Mouse (Mus musculus) liver, embryonic 14.5 days (tissue): ENCODE measurements around the gene Slamf1. TPM values are rescaled to one million over a fixed set of nuclear protein-coding genes. Genes with fewer than 3 reads are reported as not detected.
A peak's percentile ranks its signal among the peaks of the same experiment; 100 is the strongest.

ENCODE experiments used
- ATAC-seq: fragments of 200-750 bp; cut with Nextera tagmentation; 2 replicates; pipeline ENCODE4 v1.8.0; 2017; ENCODE audit warnings: moderate number of reproducible peaks, mild to moderate bottlenecking, moderate library complexity; ENCODE audit not compliant: insufficient read depth
- DNase-seq, 3 experiments: peaks; one replicate each; pipeline ENCODE4 v3.0.0-alpha.2; 2012 to 2013; ENCODE audit warnings: low read depth in 3 of 3, low spot score in 3 of 3
- H3K27ac ChIP-seq: fragments of 300-500 bp; sonication (generic); 2 replicates; pipeline ENCODE4 v1.5.1; 2014; ENCODE audit warnings: moderate library complexity, mild to moderate bottlenecking, control low read depth, inconsistent platforms
- H3K27me3 ChIP-seq: fragments of 300-500 bp; sonication (generic); 2 replicates; pipeline ENCODE4 v1.6.1; 2014; ENCODE audit warnings: mild to moderate bottlenecking, low read length, moderate library complexity; ENCODE audit not compliant: control insufficient read depth, insufficient read depth
- H3K36me3 ChIP-seq: fragments of 300-500 bp; sonication (generic); replicated peaks from 2 replicates; pipeline ENCODE4 v1.6.1; 2014; ENCODE audit warnings: low read depth; ENCODE audit not compliant: control insufficient read depth, insufficient read depth
- H3K4me1 ChIP-seq, 2 experiments: fragments of 200-500 bp in 1 of 2; fragments of 300-500 bp in 1 of 2; sonication (generic) in 1 of 2; replicated peaks; 2 replicates each; pipeline ENCODE4 v1.6.1; 2012 to 2014; ENCODE audit warnings: antibody characterized with exemption in 1 of 2, inconsistent platforms in 1 of 2, low read length in 1 of 2; ENCODE audit not compliant: control insufficient read depth in 2 of 2, insufficient read depth in 2 of 2
- H3K4me2 ChIP-seq: fragments of 300-500 bp; sonication (generic); 2 replicates; pipeline ENCODE4 v1.6.1; 2014; ENCODE audit warnings: low read depth, mild to moderate bottlenecking, control low read depth, moderate library complexity
- H3K4me3 ChIP-seq, 2 experiments: fragments of 200-500 bp in 1 of 2; fragments of 300-500 bp in 1 of 2; sonication (generic) in 1 of 2; 2 replicates each; pipeline ENCODE4 v1.5.1; 2012 to 2014; ENCODE audit warnings: low read depth in 2 of 2, low read length in 2 of 2, mild to moderate bottlenecking in 2 of 2, control low read depth in 1 of 2, inconsistent platforms in 1 of 2, moderate library complexity in 1 of 2; ENCODE audit not compliant: insufficient read depth in 1 of 2
- H3K9ac ChIP-seq: fragments of 300-500 bp; sonication (generic); replicated peaks from 2 replicates; pipeline ENCODE4 v1.6.1; 2014; ENCODE audit warnings: mild to moderate bottlenecking, control low read depth, moderate library complexity
- H3K9me3 ChIP-seq: fragments of 300-500 bp; sonication (generic); 2 replicates; pipeline ENCODE4 v1.6.1; 2016; ENCODE audit warnings: low read length, mixed read lengths; ENCODE audit not compliant: control insufficient read depth
- CTCF ChIP-seq: IDR thresholded peaks from 2 replicates; pipeline ENCODE4 v1.5.1; 2016; ENCODE audit warnings: antibody characterized with exemption, low read depth, control low read depth
- EP300 ChIP-seq: IDR thresholded peaks from 2 replicates; pipeline ENCODE4 v1.6.1; 2016; ENCODE audit warnings: antibody characterized with exemption, low read depth
- WGBS: fragments of 180-500 bp; shearing (Covaris S2); extraction: QIAGEN DNeasy Blood & Tissue Kit; methylation state at CpG from one replicate; pipeline ENCODE4 v1.1.7; 2014; ENCODE audit not compliant: insufficient replicate concordance; 5-methylcytosine and 5-hydroxymethylcytosine counted together
- polyA plus RNA-seq, 2 experiments: library from polyadenylated mRNA; depleted of rRNA in 1 of 2; stranded (reverse) in 1 of 2; unstranded in 1 of 2; fragments of >200 nt; fragmentation: Nextera tagmentation in 1 of 2; extraction: Ambion mirVana in 1 of 2; gene quantifications; 2 replicates each; pipeline versions ENCODE4 v1.2.1 to v1.2.3; 2012 to 2014

The Slamf1 gene
- polyA plus RNA-seq, 2 experiments: 1.5 to 2.1 TPM

GRCm38 (mm10) chr1:171845035-171845754 is 78.3 kb downstream of the Slamf1 start:
- H3K4me1 ChIP-seq: peaks cover 0 to 7% of the 10 kb centered on the region in 2 experiments; a peak in 3 of 4 replicates
- peak; percentile 21; the same call in 1 of the 2 replicates for ATAC-seq
- H3K9me3 ChIP-seq: no peaks in the 10 kb centered on the region
- no peak overlapping the region for H3K9ac ChIP-seq
- no peak overlapping the region for H3K27ac ChIP-seq
- TF ChIP-seq CTCF (no peak), EP300 (no peak)
- H3K36me3 ChIP-seq: no peaks in the 10 kb centered on the region
- 27% methylated on average over 5 of the region's 5 CpGs for WGBS
- no peaks in the 10 kb centered on the region for H3K27me3 ChIP-seq
- no peak overlapping the region for H3K4me3 ChIP-seq
- H3K4me2 ChIP-seq: no peak overlapping the region
- peak in 1 of 3 experiments; percentile 19 for DNase-seq

- no peak for ATAC-seq
Observed at GRCm38 (mm10) chr1:171848201-171848600, 81.3 kb downstream of the Slamf1 start.

GRCm38 (mm10) chr1:171848757-171849156 is 81.8 kb downstream of the Slamf1 start:
- DNase-seq (no peak), ATAC-seq (no peak)
- H3K27me3 ChIP-seq: no peaks in the 10 kb centered on the region
- no peak overlapping the region for H3K4me3 ChIP-seq
- no peaks in the 10 kb centered on the region for H3K9me3 ChIP-seq
- H3K4me1 ChIP-seq: peaks cover 0 to 7% of the 10 kb centered on the region in 2 experiments; a peak in 3 of 4 replicates
- no peak overlapping the region for H3K27ac ChIP-seq
- H3K9ac ChIP-seq: no peak overlapping the region
- no peak for TF ChIP-seq CTCF
- no peak for TF ChIP-seq EP300
- 58% methylated on average over 4 of the region's 4 CpGs for WGBS
- H3K4me2 ChIP-seq: no peak overlapping the region
- H3K36me3 ChIP-seq: no peaks in the 10 kb centered on the region

More at GRCm38 (mm10) chr1:171848201-171848600, 81.3 kb downstream of the Slamf1 start:
- no peaks in the 10 kb centered on the region for H3K36me3 ChIP-seq
- H3K4me2 ChIP-seq: no peak overlapping the region
- no peak overlapping the region for H3K4me3 ChIP-seq
- no peak overlapping the region for H3K9ac ChIP-seq
- H3K27ac ChIP-seq: no peak overlapping the region
- H3K27me3 ChIP-seq: no peaks in the 10 kb centered on the region
- no peaks in the 10 kb centered on the region for H3K9me3 ChIP-seq
- no peak for TF ChIP-seq CTCF
- TF ChIP-seq EP300: no peak
- no peak for DNase-seq
- H3K4me1 ChIP-seq: peaks cover 0 to 7% of the 10 kb centered on the region in 2 experiments; a peak in 3 of 4 replicates

- DNase-seq (peak in 1 of 3 experiments; percentile 37), ATAC-seq (0 out of 2 replicates have a peak, but pooled peaks have one; percentile 23)
- Histone ChIP-seq H3K4me1 (peaks cover 0 to 3% of the 10 kb centered on the region in 2 experiments; a peak in 3 of 4 replicates), H3K9ac (no peak overlapping the region), H3K27ac (no peak overlapping the region), H3K4me2 (no peak overlapping the region), H3K4me3 (no peak overlapping the region), H3K27me3 (no peaks in the 10 kb centered on the region), H3K9me3 (no peaks in the 10 kb centered on the region), H3K36me3 (no peaks in the 10 kb centered on the region)
- no peak for TF ChIP-seq CTCF
- 15% methylated on average over 5 of the region's 5 CpGs for WGBS
Observed at GRCm38 (mm10) chr1:171849454-171849853, 82.5 kb downstream of the Slamf1 start.

Other genes starting within 250 kb of the Slamf1 start
- not detected in 2 replicates for gene Itln1, start 231.8 kb upstream of the Slamf1 start, polyA plus RNA-seq (2012; rRNA removed)
- not detected in 2 replicates for gene Itln1, start 231.8 kb upstream of the Slamf1 start, polyA plus RNA-seq (2014; fragmentation: Nextera tagmentation; extraction: Ambion mirVana)
- 0.09 and 0.12 TPM in 2 replicates for gene Cd244a, start 207.9 kb upstream of the Slamf1 start, polyA plus RNA-seq (2012; rRNA removed)
- 0.22 and 0.24 TPM in 2 replicates for gene Cd244a, start 207.9 kb upstream of the Slamf1 start, polyA plus RNA-seq (2014; fragmentation: Nextera tagmentation; extraction: Ambion mirVana)
- 1.0 and 1.2 TPM in 2 replicates for gene Ly9, start 159.7 kb upstream of the Slamf1 start, polyA plus RNA-seq (2012; rRNA removed)
- 0.18 and 0.20 TPM in 2 replicates for gene Ly9, start 159.7 kb upstream of the Slamf1 start, polyA plus RNA-seq (2014; fragmentation: Nextera tagmentation; extraction: Ambion mirVana)
- gene Slamf7, start 114.1 kb upstream of the Slamf1 start, polyA plus RNA-seq (2012; rRNA removed): 0.03 and 0.04 TPM in 2 replicates
- gene Slamf7, start 114.1 kb upstream of the Slamf1 start, polyA plus RNA-seq (2014; fragmentation: Nextera tagmentation; extraction: Ambion mirVana): 0.17 and 0.25 TPM in 2 replicates
- gene Cd48, start 85.1 kb upstream of the Slamf1 start, polyA plus RNA-seq (2012; rRNA removed): 5.1 and 5.6 TPM in 2 replicates
- gene Cd48, start 85.1 kb upstream of the Slamf1 start, polyA plus RNA-seq (2014; fragmentation: Nextera tagmentation; extraction: Ambion mirVana): 8.9 and 11.2 TPM in 2 replicates
- 1.8 and 3.6 TPM in 2 replicates for gene Cd84, start 72.6 kb downstream of the Slamf1 start, polyA plus RNA-seq (2012; rRNA removed)
- 4.7 and 6.0 TPM in 2 replicates for gene Cd84, start 72.6 kb downstream of the Slamf1 start, polyA plus RNA-seq (2014; fragmentation: Nextera tagmentation; extraction: Ambion mirVana)
- gene Gm10521, start 128.5 kb downstream of the Slamf1 start, polyA plus RNA-seq (2012; rRNA removed): 0.28 and 0.42 TPM in 2 replicates
- 0.05 TPM in 1 of 2 replicates, not detected in the other for gene Gm10521, start 128.5 kb downstream of the Slamf1 start, polyA plus RNA-seq (2014; fragmentation: Nextera tagmentation; extraction: Ambion mirVana)
- gene Slamf6, start 150.4 kb downstream of the Slamf1 start, polyA plus RNA-seq (2012; rRNA removed): 0.17 and 0.23 TPM in 2 replicates
- gene Slamf6, start 150.4 kb downstream of the Slamf1 start, polyA plus RNA-seq (2014; fragmentation: Nextera tagmentation; extraction: Ambion mirVana): 0.72 and 0.93 TPM in 2 replicates